Mouse (Mus musculus): ENCODE data around the gene Mob1a. TPM values are rescaled to one million over a fixed set of nuclear protein-coding genes. Genes with fewer than 3 reads are reported as not detected.
"Not testable (repeated sequence)": the region's sequence is repeated elsewhere in the genome, so short reads cannot be mapped to it uniquely, and the experiment has no call there.

The Mob1a gene
- total RNA-seq, 2 experiments from 2014 or later = 20.4 to 21.9 TPM

GRCm38 (mm10) chr6:83327591-83328190 is 1.9 kb downstream of the Mob1a start:
- intact Hi-C loops (cut with DNase I) = loop anchor here (10.0 kb wide), 1 partner anchor 103 kb away; no protein-coding TSS in a partner anchor
- no peak for DNase-seq

GRCm38 (mm10) chr6:83341387-83341786 is 15.6 kb downstream of the Mob1a start:
- intact Hi-C loops (cut with DNase I) = no loop called here
- DNase-seq = no peak

- intact Hi-C loops (cut with DNase I) = no loop called here
Observed at GRCm38 (mm10) chr6:83342957-83343356, 17.1 kb downstream of the Mob1a start.

GRCm38 (mm10) chr6:83345285-83345684 is 19.5 kb downstream of the Mob1a start:
- intact Hi-C loops (cut with DNase I); DNase-seq: not testable (repeated sequence)

More at GRCm38 (mm10) chr6:83342957-83343356, 17.1 kb downstream of the Mob1a start:
- no peak for DNase-seq

GRCm38 (mm10) chr6:83347916-83348315 is 22.1 kb downstream of the Mob1a start:
- intact Hi-C loops (cut with DNase I) = no loop called here
- no peak for DNase-seq

GRCm38 (mm10) chr6:83348873-83349272 is 23.1 kb downstream of the Mob1a start, which contains the start of gene Bola3:
Bola3 (plus strand) TSS chr6:83349147.
- intact Hi-C loops (cut with DNase I) = no loop called here

GRCm38 (mm10) chr6:83349274-83349958 is 23.6 kb downstream of the Mob1a start:
- intact Hi-C loops (cut with DNase I) = no loop called here
- DNase-seq = peak; percentile 88

More at GRCm38 (mm10) chr6:83348873-83349272, 23.1 kb downstream of the Mob1a start, which contains the start of gene Bola3:
- DNase-seq = no peak

GRCm38 (mm10) chr6:83350172-83350571 is 24.4 kb downstream of the Mob1a start:
- no peak for DNase-seq
- intact Hi-C loops (cut with DNase I) = no loop called here

GRCm38 (mm10) chr6:83350851-83351405 is 25.1 kb downstream of the Mob1a start:
- intact Hi-C loops (cut with DNase I) = no loop called here
- no peak for DNase-seq

- intact Hi-C loops (cut with DNase I) = no loop called here
Observed at GRCm38 (mm10) chr6:83351490-83352160, 25.8 kb downstream of the Mob1a start.

GRCm38 (mm10) chr6:83352666-83353410 is 27.0 kb downstream of the Mob1a start:
- intact Hi-C loops (cut with DNase I) = no loop called here
- peak; percentile 61 for DNase-seq

More at GRCm38 (mm10) chr6:83351490-83352160, 25.8 kb downstream of the Mob1a start:
- no peak for DNase-seq

- intact Hi-C loops (cut with DNase I) = loop anchor here (5.0 kb wide), 1 partner anchor 157 kb away; no protein-coding TSS in a partner anchor
- DNase-seq = no peak
Observed at GRCm38 (mm10) chr6:83354856-83355781, 29.3 kb downstream of the Mob1a start.

- intact Hi-C loops (cut with DNase I) = loop anchor here (5.0 kb wide), 1 partner anchor 156 kb away; no protein-coding TSS in a partner anchor
- peak; percentile 87 for DNase-seq
Observed at GRCm38 (mm10) chr6:83356569-83357138, 30.8 kb downstream of the Mob1a start.

- no peak for DNase-seq
- intact Hi-C loops (cut with DNase I) = loop anchor here (5.0 kb wide), 1 partner anchor 155 kb away; no protein-coding TSS in a partner anchor
Observed at GRCm38 (mm10) chr6:83357436-83357835, 31.6 kb downstream of the Mob1a start.

GRCm38 (mm10) chr6:83361523-83362248 is 35.9 kb downstream of the Mob1a start:
- DNase-seq = no peak
- intact Hi-C loops (cut with DNase I) = no loop called here

- intact Hi-C loops (cut with DNase I) = no loop called here
- DNase-seq = no peak
Observed at GRCm38 (mm10) chr6:83363075-83363474, 37.3 kb downstream of the Mob1a start.

GRCm38 (mm10) chr6:83370316-83370965 is 44.6 kb downstream of the Mob1a start:
- DNase-seq = no peak
- intact Hi-C loops (cut with DNase I) = no loop called here

- DNase-seq = no peak
- intact Hi-C loops (cut with DNase I) = no loop called here
Observed at GRCm38 (mm10) chr6:83371350-83371749, 45.5 kb downstream of the Mob1a start.

Measured in left cerebral cortex, postnatal 4 days (tissue).